Mouse (Mus musculus) MEL (cell line): Measurements from ENCODE around the gene Ctcf.

ENCODE experiments used
- BHLHE40 ChIP-seq: IDR thresholded peaks from 2 replicates; pipeline ENCODE4 v1.6.1; 2012; ENCODE audit warnings: low read depth, mild to moderate bottlenecking, inconsistent platforms, low read length, improper control_type of control experiment, borderline replicate concordance
- ETS1 ChIP-seq: IDR thresholded peaks from 2 replicates; pipeline ENCODE4 v1.6.1; 2012; ENCODE audit warnings: low read depth, mild to moderate bottlenecking, inconsistent platforms, low read length, improper control_type of control experiment, moderate library complexity
- HCFC1 ChIP-seq: IDR thresholded peaks from 2 replicates; pipeline ENCODE4 v1.6.1; 2012; ENCODE audit warnings: low read depth, mild to moderate bottlenecking, inconsistent platforms, low read length, improper control_type of control experiment, moderate library complexity
- MXI1 ChIP-seq: IDR thresholded peaks from 2 replicates; pipeline ENCODE4 v1.6.1; 2011; ENCODE audit warnings: mild to moderate bottlenecking, low read depth, low read length, improper control_type of control experiment
- POLR2A ChIP-seq, 2 experiments: IDR thresholded peaks; 2 replicates each; pipeline ENCODE4 v1.6.1; 2011 to 2012; ENCODE audit warnings: low read length in 2 of 2, mild to moderate bottlenecking in 2 of 2, control low read depth in 1 of 2, improper control_type of control experiment in 1 of 2, low read depth in 1 of 2, moderate library complexity in 1 of 2; ENCODE audit not compliant: control insufficient read depth in 1 of 2, insufficient read depth in 1 of 2, poor library complexity in 1 of 2
- RAD21 ChIP-seq: IDR thresholded peaks from 2 replicates; pipeline ENCODE4 v1.6.1; 2011; ENCODE audit warnings: mild to moderate bottlenecking, low read depth, low read length, improper control_type of control experiment

- TF ChIP-seq RAD21 (no peak), POLR2A (IDR thresholded peaks at IDR 0.05; ENCODE audit: control insufficient read depth in 1 of 2, insufficient read depth in 1 of 2, low read depth in 1 of 2, low read length in 2 of 2, poor library complexity in 1 of 2) (no peak), HCFC1 (no peak), ETS1 (no peak), MXI1 (no peak), BHLHE40 (no peak)
Observed at GRCm38 (mm10) chr8:105617451-105618278, 18.7 kb upstream of the Ctcf start.
